Mouse (Mus musculus) intestine, embryonic 15.5 days (tissue): Measurements from ENCODE around the gene Fkbp9. TPM values are rescaled to one million over a fixed set of nuclear protein-coding genes. Genes with fewer than 3 reads are reported as not detected.
"Not testable (repeated sequence)": the region's sequence is repeated elsewhere in the genome, so short reads cannot be mapped to it uniquely, and the experiment has no call there.

Experiments used
- ATAC-seq: fragments of 200-750 bp; cut with Nextera tagmentation; 2 replicates; pipeline ENCODE4 v1.8.0; 2017; ENCODE audit warnings: moderate TSS enrichment, moderate library complexity
- H3K27ac ChIP-seq: fragments of 300-500 bp; sonication (generic); 2 replicates; pipeline ENCODE4 v1.5.1; 2015; ENCODE audit warnings: mild to moderate bottlenecking, inconsistent platforms
- H3K27me3 ChIP-seq: fragments of 300-500 bp; sonication (generic); replicated peaks from 2 replicates; pipeline ENCODE4 v1.6.1; 2015; ENCODE audit warnings: inconsistent platforms
- H3K36me3 ChIP-seq: fragments of 300-500 bp; sonication (generic); 2 replicates; pipeline ENCODE4 v1.6.1; 2015; ENCODE audit warnings: inconsistent platforms
- H3K4me1 ChIP-seq: fragments of 300-500 bp; sonication (generic); replicated peaks from 2 replicates; pipeline ENCODE4 v1.6.1; 2015; ENCODE audit warnings: inconsistent platforms
- H3K4me2 ChIP-seq: fragments of 300-500 bp; sonication (generic); replicated peaks from 2 replicates; pipeline ENCODE4 v1.6.1; 2015; ENCODE audit warnings: mild to moderate bottlenecking, inconsistent platforms
- H3K4me3 ChIP-seq: fragments of 300-500 bp; sonication (generic); replicated peaks from 2 replicates; pipeline ENCODE4 v1.5.1; 2015; ENCODE audit warnings: inconsistent platforms
- H3K9ac ChIP-seq: fragments of 300-500 bp; sonication (generic); 2 replicates; pipeline ENCODE4 v1.6.1; 2015; ENCODE audit warnings: inconsistent platforms
- H3K9me3 ChIP-seq: fragments of 300-500 bp; sonication (generic); 2 replicates; pipeline ENCODE4 v1.6.1; 2016; ENCODE audit warnings: inconsistent platforms
- WGBS: fragments of 180-500 bp; shearing (Covaris S2); methylation state at CpG from one replicate; pipeline ENCODE4 v1.1.7; 2015; 5-methylcytosine and 5-hydroxymethylcytosine counted together
- polyA plus RNA-seq: library from polyadenylated mRNA; unstranded; fragments of >200 nt; fragmentation: Nextera tagmentation; extraction: Ambion mirVana; gene quantifications from 2 replicates; pipeline ENCODE4 v1.2.1, GENCODE M21; 2015

The Fkbp9 gene
- polyA plus RNA-seq, 1 experiment from 2014 or later: 109 TPM

DNA sequence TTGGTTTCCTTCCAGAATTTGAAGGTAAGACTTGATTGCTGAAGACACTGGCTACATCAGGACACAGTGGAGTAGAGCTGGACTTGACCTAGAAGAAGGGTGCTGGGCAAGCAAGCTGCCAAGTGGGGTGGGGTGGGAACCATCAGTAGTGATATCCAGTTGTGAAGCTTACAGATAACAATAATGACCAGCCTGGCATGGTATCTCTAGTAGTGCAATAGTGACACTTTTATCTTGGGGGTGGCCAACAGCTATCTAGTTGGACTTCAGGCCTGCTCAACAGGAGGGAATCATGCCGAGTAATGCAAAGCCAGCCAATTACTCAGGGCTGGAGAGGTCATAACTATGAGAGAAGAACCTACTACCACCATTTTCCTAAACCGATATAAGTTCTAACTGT is 12.5 kb downstream of the Fkbp9 start:
- no peaks in the 10 kb centered on the region for H3K4me1 ChIP-seq
- WGBS: 90% methylated on average over 2 of the region's 2 CpGs
- H3K4me2 ChIP-seq: no peak overlapping the region
- H3K27ac ChIP-seq: no peak overlapping the region
- H3K4me3 ChIP-seq: no peak overlapping the region
- no peaks in the 10 kb centered on the region for H3K27me3 ChIP-seq
- no peaks in the 10 kb centered on the region for H3K36me3 ChIP-seq
- ATAC-seq: no peak
- H3K9me3 ChIP-seq: no peaks in the 10 kb centered on the region
- no peak overlapping the region for H3K9ac ChIP-seq

DNA sequence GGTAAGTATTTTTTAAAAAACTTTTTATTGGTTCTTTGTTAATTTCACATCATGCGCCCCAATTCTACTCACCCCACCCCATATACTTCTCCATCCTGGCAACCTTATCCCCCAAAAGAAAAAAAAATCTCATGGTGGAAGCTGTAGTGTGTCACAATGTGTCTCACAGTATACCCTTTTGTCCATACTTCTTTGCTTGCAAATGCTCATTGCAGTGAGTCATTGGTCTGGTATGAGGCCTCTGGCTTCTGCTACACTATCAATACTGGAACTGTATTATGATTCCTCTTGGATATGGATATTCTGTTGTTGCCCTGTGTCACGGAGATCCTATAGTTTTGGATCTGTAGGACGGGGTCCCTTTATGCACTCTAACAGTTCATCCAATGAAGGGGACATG is 17.1 kb downstream of the Fkbp9 start:
- Histone ChIP-seq H3K4me3 (no peak overlapping the region), H3K9me3 (no peaks in the 10 kb centered on the region), H3K27me3 (no peaks in the 10 kb centered on the region), H3K4me1 (no peaks in the 10 kb centered on the region), H3K4me2 (no peak overlapping the region), H3K9ac (no peak overlapping the region), H3K36me3 (no peaks in the 10 kb centered on the region; the same call in 1 of the 2 replicates), H3K27ac (no peak overlapping the region)
- ATAC-seq: no peak
- 78% methylated on average over 3 of the region's 3 CpGs for WGBS

DNA sequence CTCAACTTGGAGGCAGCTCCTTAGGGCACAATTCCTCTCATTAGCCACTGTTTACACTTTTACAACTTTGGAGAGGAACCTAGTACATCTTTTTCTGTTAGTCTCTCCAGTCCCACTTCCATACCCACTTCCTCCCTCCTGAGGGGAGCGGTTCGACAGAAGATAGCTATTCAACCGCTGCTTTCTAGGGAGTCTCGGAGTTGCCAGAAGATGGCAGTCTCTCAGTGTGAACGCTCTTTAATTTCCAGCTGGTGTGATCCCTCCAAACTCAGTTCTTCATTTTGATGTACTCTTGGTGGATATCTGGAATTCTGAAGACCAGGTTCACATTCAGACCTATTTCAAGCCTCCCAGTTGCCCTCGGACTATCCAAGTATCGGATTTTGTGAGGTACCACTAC is 18.5 kb downstream of the Fkbp9 start:
- 78% methylated on average over 7 of the region's 7 CpGs for WGBS
- no peak; the same call in 1 of the 2 replicates for ATAC-seq

DNA sequence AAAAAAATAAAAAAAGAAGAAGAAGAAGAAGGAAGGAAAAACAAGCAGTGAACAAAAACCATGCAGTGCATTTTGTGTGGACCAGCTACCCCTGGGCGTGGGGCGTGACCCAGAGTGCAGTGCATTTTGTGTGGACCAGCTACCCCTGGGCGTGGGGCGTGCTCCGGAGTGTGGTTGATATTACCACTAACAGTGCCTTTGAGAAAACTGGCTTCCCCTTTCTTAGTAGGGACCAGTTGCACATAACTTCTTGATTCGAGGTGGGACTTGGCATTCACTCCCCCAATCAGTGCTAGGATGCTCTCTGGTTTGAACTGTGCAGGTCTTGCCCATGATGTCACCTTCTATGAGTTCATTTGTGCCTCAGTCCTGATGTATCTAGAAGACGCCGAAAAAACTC is 22.9 kb downstream of the Fkbp9 start:
- Histone ChIP-seq H3K4me2 (no peak overlapping the region), H3K4me1 (no peaks in the 10 kb centered on the region), H3K27me3 (no peaks in the 10 kb centered on the region), H3K9me3 (no peaks in the 10 kb centered on the region), H3K36me3 (peaks cover 6% of the 10 kb centered on the region; the same call in 1 of the 2 replicates), H3K4me3 (no peak overlapping the region), H3K27ac (no peak overlapping the region), H3K9ac (no peak overlapping the region)
- WGBS: 92% methylated on average over 8 of the region's 8 CpGs
- no peak for ATAC-seq

More for the DNA sequence above, 18.5 kb downstream of the Fkbp9 start:
- H3K27me3 ChIP-seq: no peaks in the 10 kb centered on the region
- H3K9ac ChIP-seq: no peak overlapping the region
- no peak overlapping the region for H3K4me2 ChIP-seq
- no peaks in the 10 kb centered on the region for H3K9me3 ChIP-seq
- no peak overlapping the region for H3K4me3 ChIP-seq
- H3K27ac ChIP-seq: no peak overlapping the region
- no peaks in the 10 kb centered on the region for H3K4me1 ChIP-seq
- no peaks in the 10 kb centered on the region; the same call in 1 of the 2 replicates for H3K36me3 ChIP-seq

DNA sequence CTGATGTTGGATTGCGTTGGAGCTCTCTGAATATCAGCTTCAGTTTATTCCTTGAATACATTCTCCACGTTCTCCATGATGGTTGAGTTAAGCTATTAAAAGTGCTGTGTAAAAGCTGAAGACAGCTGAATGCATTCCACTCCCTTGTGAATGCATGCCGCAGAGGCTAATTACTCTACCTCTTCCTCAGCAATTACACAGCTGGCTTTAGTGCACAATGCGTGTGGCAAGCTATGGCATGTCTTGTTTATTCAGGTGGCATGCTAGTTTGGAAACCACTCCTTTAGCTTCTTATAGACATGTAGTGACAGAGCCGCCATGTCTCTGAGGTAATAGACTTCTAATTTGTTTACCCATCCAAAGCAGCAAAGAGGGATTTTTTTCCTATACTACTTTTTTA is 24.9 kb downstream of the Fkbp9 start:
- no peak overlapping the region for H3K9ac ChIP-seq
- ATAC-seq: no peak
- no peaks in the 10 kb centered on the region for H3K27me3 ChIP-seq
- no peak overlapping the region for H3K4me3 ChIP-seq
- H3K27ac ChIP-seq: no peak overlapping the region
- no peaks in the 10 kb centered on the region for H3K9me3 ChIP-seq
- no peak overlapping the region for H3K4me2 ChIP-seq
- WGBS: 88% methylated on average over 5 of the region's 5 CpGs
- peaks cover 9% of the 10 kb centered on the region; the same call in 1 of the 2 replicates for H3K36me3 ChIP-seq
- no peaks in the 10 kb centered on the region for H3K4me1 ChIP-seq

DNA sequence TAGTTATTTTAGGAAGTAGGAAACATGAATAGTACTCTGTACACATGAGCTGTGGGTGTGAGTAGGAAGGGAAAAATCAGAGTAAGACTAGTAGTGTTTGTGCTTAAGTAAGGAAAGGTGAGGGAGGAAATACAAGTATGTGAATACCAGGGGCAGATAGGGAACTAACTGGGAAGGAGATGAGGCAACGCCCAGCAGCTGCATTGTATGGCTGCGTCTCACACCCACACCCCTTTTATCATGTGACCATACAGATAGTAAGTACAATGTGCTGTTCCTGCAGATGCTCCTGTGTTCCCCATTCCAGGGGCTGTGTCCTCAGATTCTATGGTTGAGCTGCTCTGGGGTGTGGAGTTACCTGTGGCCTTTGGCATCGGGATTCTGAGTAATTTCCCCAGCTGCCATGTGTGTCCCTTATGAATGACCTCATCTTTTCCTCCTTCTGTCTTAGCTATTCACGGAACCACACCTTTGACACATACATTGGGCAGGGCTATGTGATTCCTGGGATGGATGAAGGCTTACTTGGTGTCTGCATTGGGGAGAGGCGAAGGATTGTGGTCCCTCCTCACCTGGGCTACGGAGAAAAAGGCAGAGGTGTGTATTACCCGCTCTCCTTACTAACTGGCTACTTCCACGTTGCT is 28.5 kb downstream of the Fkbp9 start:
- Histone ChIP-seq H3K9me3 (no peaks in the 10 kb centered on the region), H3K9ac (no peak overlapping the region), H3K27me3 (no peaks in the 10 kb centered on the region), H3K27ac (no peak overlapping the region), H3K4me3 (no peak overlapping the region), H3K4me2 (no peak overlapping the region), H3K36me3 (peaks cover 9% of the 10 kb centered on the region; the same call in 1 of the 2 replicates), H3K4me1 (no peaks in the 10 kb centered on the region)
- peak; percentile 85 for ATAC-seq
- WGBS: 86% methylated on average over 8 of the region's 8 CpGs

DNA sequence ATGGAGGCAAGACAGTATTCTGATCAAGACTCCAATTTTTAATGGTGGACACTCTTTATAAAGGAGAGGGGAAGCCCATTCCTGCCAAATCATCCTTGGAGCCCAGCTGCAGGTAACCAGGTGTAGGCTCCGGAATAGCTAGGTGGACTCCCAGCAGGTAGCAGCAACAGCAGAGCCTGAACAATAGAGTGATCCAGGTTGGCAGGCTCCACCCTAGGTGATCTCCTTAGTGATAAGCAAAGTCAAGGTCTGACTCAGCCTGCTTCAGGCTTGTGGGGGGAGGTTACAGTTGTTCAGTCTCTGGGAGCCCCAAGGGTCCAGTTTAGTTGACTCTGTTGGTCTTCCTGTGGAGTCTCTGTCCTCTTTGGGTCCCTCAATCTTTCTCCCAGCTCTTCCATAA is 35.0 kb downstream of the Fkbp9 start:
- 92% methylated on average over 1 of the region's 1 CpGs for WGBS
- not testable (repeated sequence) for H3K4me2 ChIP-seq, H3K4me1 ChIP-seq, H3K36me3 ChIP-seq, H3K27ac ChIP-seq, H3K27me3 ChIP-seq, H3K9me3 ChIP-seq, H3K9ac ChIP-seq, H3K4me3 ChIP-seq
- 0 out of 2 replicates have a peak, but pooled peaks have one; percentile 21 for ATAC-seq

DNA sequence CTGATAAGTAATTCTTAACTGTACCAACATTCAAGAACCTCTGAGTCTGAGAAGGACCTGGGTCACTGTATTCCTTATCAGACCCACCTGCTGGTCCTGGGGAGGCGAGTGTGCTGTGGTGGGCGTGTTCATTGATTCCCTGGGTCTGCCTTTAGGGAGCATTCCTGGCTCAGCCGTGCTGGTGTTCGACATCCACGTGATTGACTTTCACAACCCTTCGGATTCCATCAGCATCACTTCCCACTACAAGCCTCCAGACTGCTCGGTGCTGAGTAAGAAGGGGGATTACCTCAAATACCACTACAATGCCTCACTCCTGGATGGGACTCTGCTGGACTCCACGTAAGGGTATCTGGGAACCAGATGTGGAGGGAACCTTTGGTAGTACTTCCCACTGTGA is 36.7 kb downstream of the Fkbp9 start:
- WGBS: 77% methylated on average over 8 of the region's 8 CpGs
- Histone ChIP-seq H3K9ac (no peak overlapping the region), H3K9me3 (no peaks in the 10 kb centered on the region), H3K27me3 (no peaks in the 10 kb centered on the region), H3K27ac (no peak overlapping the region), H3K4me3 (no peak overlapping the region), H3K4me2 (no peak overlapping the region), H3K36me3 (no peaks in the 10 kb centered on the region), H3K4me1 (no peaks in the 10 kb centered on the region)
- ATAC-seq: peak; percentile 52; the same call in 1 of the 2 replicates

DNA sequence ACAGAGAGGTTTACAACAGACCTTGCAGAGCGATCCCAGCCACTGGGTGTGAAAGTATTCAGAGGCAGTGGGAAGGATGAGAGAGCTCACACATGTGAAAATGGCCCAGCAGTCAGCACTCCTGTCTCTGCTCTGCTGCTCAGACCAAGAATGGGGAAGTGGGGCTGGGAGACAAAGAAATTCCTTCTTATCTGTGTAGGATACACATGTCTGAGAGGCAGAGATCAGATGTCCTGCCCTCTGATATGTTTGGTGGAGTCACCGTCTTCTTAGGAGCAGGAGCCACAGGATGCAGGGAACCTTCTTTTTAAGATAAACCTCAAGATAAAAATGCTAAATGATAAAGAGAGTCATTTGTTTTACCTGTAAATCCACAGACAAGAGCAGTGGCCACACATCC is 38.2 kb downstream of the Fkbp9 start:
- no peaks in the 10 kb centered on the region for H3K36me3 ChIP-seq
- H3K9ac ChIP-seq: no peak overlapping the region
- no peaks in the 10 kb centered on the region for H3K27me3 ChIP-seq
- ATAC-seq: no peak
- H3K9me3 ChIP-seq: no peaks in the 10 kb centered on the region
- WGBS: 77% methylated on average over 2 of the region's 2 CpGs
- H3K4me3 ChIP-seq: no peak overlapping the region
- no peak overlapping the region for H3K27ac ChIP-seq
- no peak overlapping the region for H3K4me2 ChIP-seq
- no peaks in the 10 kb centered on the region for H3K4me1 ChIP-seq

DNA sequence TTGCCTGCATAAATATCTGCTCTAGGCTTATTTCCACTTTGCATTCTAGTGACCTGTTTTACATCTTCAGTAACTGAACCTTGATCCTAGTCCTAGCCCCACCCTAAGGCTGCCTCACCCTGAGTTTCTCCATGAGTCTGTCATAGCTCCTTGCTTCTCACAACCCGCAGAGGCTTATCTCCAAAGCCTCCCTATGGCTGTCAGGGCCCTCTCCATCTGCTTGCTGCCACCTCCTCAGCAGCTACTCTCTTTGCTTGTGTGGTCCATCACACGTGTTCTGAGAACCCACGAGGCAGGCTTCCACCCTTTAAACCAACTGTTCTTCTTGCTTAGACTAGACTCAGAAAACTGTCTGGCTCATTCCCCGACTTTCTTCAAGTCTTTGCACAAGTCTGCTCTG is 45.0 kb downstream of the Fkbp9 start:
- Histone ChIP-seq H3K9me3 (no peaks in the 10 kb centered on the region), H3K27ac (no peak overlapping the region), H3K4me1 (peaks cover 6% of the 10 kb centered on the region; the same call in 1 of the 2 replicates), H3K4me2 (no peak overlapping the region), H3K36me3 (0 out of 2 replicates have a peak, but pooled peaks cover 6% of the 10 kb centered on the region), H3K4me3 (no peak overlapping the region), H3K9ac (no peak overlapping the region), H3K27me3 (no peaks in the 10 kb centered on the region)
- ATAC-seq: peak; percentile 91
- WGBS: 79% methylated on average over 4 of the region's 4 CpGs

DNA sequence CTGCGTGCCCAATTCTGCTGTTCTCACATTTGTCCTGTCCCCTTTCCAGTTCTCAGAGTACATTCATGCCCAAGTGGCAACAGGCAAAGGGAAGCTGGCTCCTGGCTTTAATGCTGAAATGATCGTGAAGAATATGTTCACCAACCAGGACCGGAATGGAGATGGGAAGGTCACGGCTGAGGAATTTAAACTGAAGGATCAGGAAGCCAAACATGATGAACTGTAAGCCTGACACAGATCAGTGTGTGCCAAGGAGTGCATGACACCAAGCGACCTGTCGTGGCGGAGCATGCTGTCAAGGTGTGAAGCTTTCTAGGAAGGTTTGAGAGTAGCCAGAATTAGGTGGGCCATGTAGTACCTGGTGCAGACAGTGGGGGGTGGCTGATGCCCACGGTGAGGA is 46.1 kb downstream of the Fkbp9 start:
- H3K27me3 ChIP-seq: no peaks in the 10 kb centered on the region
- H3K9ac ChIP-seq: no peak overlapping the region
- 0 out of 2 replicates have a peak, but pooled peaks cover 6% of the 10 kb centered on the region for H3K36me3 ChIP-seq
- no peak overlapping the region for H3K4me2 ChIP-seq
- no peak overlapping the region for H3K27ac ChIP-seq
- H3K4me3 ChIP-seq: no peak overlapping the region
- no peak for ATAC-seq
- 92% methylated on average over 8 of the region's 8 CpGs for WGBS
- H3K9me3 ChIP-seq: no peaks in the 10 kb centered on the region
- peaks cover 6% of the 10 kb centered on the region; the same call in 1 of the 2 replicates for H3K4me1 ChIP-seq

DNA sequence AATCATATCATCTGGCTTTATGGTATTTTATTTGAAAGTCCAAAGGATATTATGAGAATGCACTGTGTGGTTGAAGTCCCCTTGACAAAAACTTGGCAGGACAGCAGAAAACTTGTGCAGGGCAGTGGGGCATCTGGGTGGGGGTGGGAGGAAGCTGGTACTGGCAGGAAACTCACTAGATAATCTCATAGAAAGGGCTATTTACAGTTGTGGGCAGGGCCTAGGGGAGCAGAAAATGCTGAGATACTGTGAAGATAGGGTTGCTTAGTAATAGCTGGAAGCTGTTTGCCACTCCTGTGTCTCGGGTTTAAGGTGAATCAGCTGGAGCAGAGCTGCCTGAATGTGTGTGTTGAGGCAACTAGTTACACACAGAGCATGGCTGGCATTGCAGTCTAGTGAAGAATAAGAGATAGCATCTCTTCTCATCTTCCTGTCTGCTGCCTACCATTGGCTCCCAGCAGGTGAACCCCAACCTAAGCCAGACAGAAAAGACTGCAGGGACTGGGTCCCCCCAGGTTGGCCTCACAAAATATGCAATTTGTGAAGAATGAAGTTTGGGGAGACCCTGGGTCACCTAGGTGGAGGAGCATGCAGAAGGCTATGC is 47.6 kb downstream of the Fkbp9 start:
- H3K4me3 ChIP-seq: no peak overlapping the region
- H3K9ac ChIP-seq: no peak overlapping the region
- peaks cover 6% of the 10 kb centered on the region; the same call in 1 of the 2 replicates for H3K4me1 ChIP-seq
- no peaks in the 10 kb centered on the region for H3K27me3 ChIP-seq
- 0 out of 2 replicates have a peak, but pooled peaks cover 6% of the 10 kb centered on the region for H3K36me3 ChIP-seq
- no peaks in the 10 kb centered on the region for H3K9me3 ChIP-seq
- WGBS: 52% methylated on average over 1 of the region's 1 CpGs
- H3K27ac ChIP-seq: no peak overlapping the region
- H3K4me2 ChIP-seq: no peak overlapping the region
- ATAC-seq: peak; percentile 82

DNA sequence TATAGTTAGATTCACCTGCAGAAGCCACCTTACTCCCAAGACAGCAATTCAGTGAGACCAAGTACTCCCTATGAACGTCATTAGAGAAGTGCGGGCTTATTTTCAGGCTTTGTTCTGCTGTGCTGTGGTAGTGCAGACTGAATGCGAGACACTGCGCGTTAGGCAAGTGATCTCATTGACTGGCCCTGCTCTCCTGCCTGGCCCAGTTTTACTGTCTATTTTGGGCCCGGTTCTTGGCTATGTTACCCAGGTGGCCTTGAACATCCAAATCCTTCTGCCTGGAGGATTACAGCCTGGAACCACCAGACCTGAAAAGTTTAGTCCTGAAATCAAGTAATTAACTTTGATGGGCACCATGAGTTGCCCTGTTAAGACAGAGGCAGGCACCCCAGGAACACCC is 56.7 kb downstream of the Fkbp9 start:
- WGBS: 92% methylated on average over 6 of the region's 6 CpGs

More for the DNA sequence above, 56.7 kb downstream of the Fkbp9 start:
- no peak for ATAC-seq
- Histone ChIP-seq H3K27ac (no peak overlapping the region), H3K36me3 (peaks cover 10% of the 10 kb centered on the region), H3K4me3 (no peak overlapping the region), H3K9ac (no peak overlapping the region), H3K9me3 (no peaks in the 10 kb centered on the region), H3K4me1 (no peaks in the 10 kb centered on the region), H3K4me2 (no peak overlapping the region), H3K27me3 (no peaks in the 10 kb centered on the region)
